Mouse (Mus musculus) adrenal gland, adult 8-10 months (tissue): Measurements from ENCODE around the gene Slc16a9. TPM values are rescaled to one million over a fixed set of nuclear protein-coding genes. Genes with fewer than 3 reads are reported as not detected.

Source experiments
- DNase-seq: peaks from one replicate; pipeline ENCODE4 v3.0.0; 2022
- total RNA-seq, 4 experiments: library from RNA; stranded (reverse); gene quantifications; 2 replicates each; pipeline ENCODE4 v1.2.4; 2022

Slc16a9 gene
- total RNA-seq, 4 experiments from 2014 or later: 5.9 to 11.7 (median 7.2) TPM

DNA sequence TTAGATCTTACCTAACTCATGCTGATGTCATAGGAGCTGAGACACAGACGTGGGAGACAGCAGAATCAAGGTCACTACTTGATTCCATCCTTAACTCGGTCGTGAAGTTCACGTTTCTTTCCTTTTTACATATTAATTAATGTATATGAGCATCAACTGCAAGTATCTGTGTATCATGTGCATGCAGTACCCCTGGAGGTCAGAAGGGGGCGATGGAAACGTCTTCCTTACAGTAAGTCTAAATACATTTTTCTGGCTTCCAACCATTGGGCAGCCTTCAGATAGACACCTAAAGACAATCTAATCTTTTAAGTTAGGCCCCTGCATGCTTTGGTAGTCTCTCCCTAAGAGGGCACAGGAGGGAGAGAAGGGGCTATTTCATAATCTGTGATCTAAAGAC, 58.3 kb downstream of the Slc16a9 start:
- DNase-seq: no peak

DNA sequence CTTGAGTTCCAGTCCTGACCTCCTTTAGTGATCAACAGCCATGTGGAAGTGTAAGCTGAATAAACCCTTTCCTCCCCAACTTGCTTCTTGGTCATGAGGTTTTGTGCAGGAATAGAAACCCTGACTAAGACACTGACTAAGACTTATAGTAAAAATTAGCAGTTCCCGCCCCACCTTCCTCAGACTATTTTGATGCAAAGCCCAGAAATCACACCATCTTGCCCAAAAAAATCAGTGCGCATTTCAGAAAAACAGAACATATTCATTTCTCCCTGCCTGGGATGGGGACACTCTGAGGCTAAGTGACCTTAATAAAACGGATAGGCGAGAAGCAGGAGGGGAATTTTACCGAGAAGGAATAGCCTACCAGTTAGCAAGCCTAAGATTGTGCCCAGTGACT, 60.8 kb downstream of the Slc16a9 start:
- DNase-seq: no peak

DNA sequence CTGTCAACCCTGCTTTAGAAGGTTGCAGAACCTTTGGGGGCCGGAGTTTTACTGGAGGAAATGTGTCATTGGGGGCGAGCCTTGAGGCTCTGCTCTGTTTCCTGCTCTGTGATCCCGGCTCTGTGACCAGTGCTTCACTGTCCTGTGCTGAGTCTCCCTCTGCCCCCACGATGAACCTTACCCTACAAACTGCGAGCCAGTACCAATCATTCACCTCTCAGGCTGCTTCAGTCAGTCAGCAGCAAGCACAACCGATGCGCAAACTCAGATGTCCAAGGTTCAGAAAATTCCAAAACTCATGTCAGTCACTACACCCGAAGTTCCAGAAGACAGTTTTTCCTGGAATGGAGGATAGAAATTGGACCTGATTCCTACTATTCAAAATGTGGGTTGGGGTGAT, 64.5 kb downstream of the Slc16a9 start:
- DNase-seq: no peak

DNA sequence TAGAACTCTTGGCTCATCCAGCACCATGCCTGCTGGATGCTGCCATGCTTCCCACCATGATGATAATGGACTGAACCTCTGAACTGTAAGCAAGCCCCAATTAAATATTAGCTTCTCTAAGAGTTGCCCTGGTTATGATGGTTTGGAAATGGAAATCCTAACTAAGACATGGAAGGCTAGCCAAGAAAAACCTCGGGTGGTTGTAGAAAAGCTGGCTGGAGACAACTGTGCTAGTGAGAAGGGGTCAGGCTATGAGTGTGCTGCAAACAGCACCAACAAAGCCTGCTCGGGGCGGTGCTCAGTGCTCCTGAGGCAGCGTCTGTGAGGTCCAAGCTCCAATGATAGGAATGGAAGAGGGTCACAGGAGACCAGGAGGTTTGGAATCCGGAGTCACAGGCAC, 65.7 kb downstream of the Slc16a9 start:
- DNase-seq: no peak

- DNase-seq: no peak
Measured at GRCm38 (mm10) chr10:70315895-70316294, 71.0 kb downstream of the Slc16a9 start.

DNA sequence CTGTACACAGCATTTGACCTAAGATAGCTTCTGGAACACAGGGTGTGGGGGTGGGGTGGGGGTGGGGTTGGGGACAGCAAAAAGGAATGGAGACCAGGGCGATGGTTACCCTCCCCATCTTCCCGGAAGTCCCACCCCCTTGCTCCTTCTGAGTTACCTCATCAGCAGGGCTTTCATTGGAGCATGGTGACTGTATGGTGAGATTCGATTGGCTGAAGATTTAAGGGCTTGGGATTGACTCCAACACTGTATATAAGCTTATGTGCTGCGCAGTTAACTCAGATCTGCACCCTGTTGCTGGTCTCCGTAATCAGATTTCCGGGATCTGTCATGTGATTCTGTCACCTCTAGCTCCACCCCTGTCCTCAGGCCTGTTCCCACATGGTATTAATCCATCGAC, 72.0 kb downstream of the Slc16a9 start:
- DNase-seq: no peak

GRCm38 (mm10) chr10:70317394-70317965, 72.6 kb downstream of the Slc16a9 start:
- DNase-seq: no peak

GRCm38 (mm10) chr10:70318630-70319029, 73.7 kb downstream of the Slc16a9 start:
- DNase-seq: no peak

DNA sequence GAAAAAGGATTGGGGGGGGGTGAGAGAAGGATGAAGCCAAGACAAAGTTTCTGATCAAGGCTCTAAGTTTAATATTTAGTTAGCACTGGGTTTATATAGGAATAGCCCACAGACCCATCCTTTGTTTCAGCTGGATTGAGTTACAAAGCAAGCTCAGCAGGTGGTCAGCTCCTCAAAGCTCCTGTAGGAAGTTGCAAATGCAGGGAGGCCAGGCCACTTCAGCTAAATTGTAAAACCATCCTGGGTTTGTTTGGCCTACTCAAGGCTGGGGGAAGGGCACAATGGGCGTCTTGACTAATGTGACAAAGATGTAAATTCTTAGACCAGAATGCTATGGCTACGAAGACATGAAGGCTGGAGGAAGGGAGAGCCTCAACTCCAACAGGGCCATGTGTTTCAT, 80.6 kb downstream of the Slc16a9 start:
- DNase-seq: no peak

- no peak for DNase-seq
Measured at GRCm38 (mm10) chr10:70327331-70327730, 82.4 kb downstream of the Slc16a9 start.

DNA sequence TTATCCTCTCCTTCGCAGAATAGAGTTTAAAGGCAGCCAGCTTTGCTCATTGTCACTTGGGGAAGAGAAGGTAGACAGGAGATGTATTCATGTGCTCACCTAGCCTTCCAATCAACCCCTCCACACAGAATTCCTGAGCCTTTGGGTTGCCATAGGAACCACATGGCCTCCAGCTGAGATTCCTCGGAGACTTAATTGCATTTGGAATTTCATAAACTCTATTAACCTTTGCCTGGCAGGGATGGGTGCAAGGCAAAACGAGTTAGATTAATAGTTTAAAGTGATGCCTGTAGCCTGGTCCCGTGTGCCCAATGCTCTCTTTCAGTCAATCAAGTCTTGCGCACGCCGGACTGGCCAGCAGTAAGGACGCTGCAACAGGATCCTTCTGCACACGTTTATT, 83.2 kb downstream of the Slc16a9 start:
- DNase-seq: no peak

Other genes starting within 250 kb of the Slc16a9 start
- gene Ccdc6, start 148.0 kb upstream of the Slc16a9 start, total RNA-seq: 10 to 100 TPM; 49.7 to 63.4 (median 59.8) TPM
- gene Mrln, start 40.4 kb upstream of the Slc16a9 start, total RNA-seq: under 1 TPM in 1 of 4 experiments, not detected in 3; 0.89 TPM
- 10 to 100 TPM; 14.9 to 49.2 (median 28.9) TPM for gene Fam13c, start 195.4 kb downstream of the Slc16a9 start, total RNA-seq